Mouse (Mus musculus): ENCODE measurements around the gene N4bp2l1.

DNA sequence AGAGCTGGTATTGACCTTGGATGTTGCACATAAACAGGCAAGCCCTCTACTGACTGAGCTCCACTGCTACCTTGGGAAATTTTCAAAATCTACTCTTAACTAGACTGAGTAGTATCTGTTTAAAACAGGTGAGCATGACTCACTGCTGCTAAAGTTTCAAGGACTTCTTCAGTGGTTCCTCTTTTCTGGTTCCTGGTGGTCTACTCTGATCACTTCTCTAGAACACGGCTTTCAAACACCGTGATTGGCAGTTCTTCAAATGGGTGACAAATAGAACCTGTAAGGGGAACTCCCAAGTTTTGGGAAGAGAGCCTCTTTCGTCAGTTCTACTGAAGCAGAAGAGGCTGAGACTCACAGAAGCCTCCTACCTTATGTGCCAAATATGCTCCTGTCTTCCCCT is 24.6 kb upstream of the N4bp2l1 start:
- TF ChIP-seq GATA1 (IDR thresholded peaks at IDR 0.05; ENCODE audit: borderline replicate concordance, low read length) (no peak), FLI1 (IDR thresholded peaks at IDR 0.05; ENCODE audit: low read length) (no peak)

All from megakaryocyte, embryonic 14.5 days (primary cell).